Mouse (Mus musculus) CH12.LX (cell line): ENCODE measurements at regions not wholly inside any gene's neighbourhood (a gene's known extent, or its start where the extent isn't known, plus 50 kb on each side); places are given as distances from the start of the nearest gene placed in this dataset.

Experiments used
- CTCF ChIP-seq, 2 experiments: IDR thresholded peaks in 1 of 2; conservative IDR thresholded peaks in 1 of 2; 2 replicates each; pipeline ENCODE4 v1.5.1; 2011 to 2012; ENCODE audit warnings: low read depth in 2 of 2, low read length in 2 of 2, improper control_type of control experiment in 1 of 2, inconsistent platforms in 1 of 2, mild to moderate bottlenecking in 1 of 2, moderate library complexity in 1 of 2
- JUN ChIP-seq: IDR thresholded peaks from 2 replicates; pipeline ENCODE4 v1.6.1; 2011; ENCODE audit warnings: low read depth, mild to moderate bottlenecking, low read length, improper control_type of control experiment, moderate library complexity; ENCODE audit not compliant: insufficient read depth
- MEF2A ChIP-seq: IDR thresholded peaks from 2 replicates; pipeline ENCODE4 v1.6.1; 2014; ENCODE audit warnings: low read depth, mild to moderate bottlenecking, inconsistent platforms, low read length, improper control_type of control experiment, borderline replicate concordance
- POLR2A ChIP-seq: IDR thresholded peaks from 2 replicates; pipeline ENCODE4 v1.6.1; 2011; ENCODE audit warnings: low read depth, mild to moderate bottlenecking, improper control_type of control experiment, low read length
- RCOR1 ChIP-seq: conservative IDR thresholded peaks from 2 replicates; pipeline ENCODE4 v1.6.1; 2012; ENCODE audit warnings: low read depth, mild to moderate bottlenecking, inconsistent platforms, low read length, improper control_type of control experiment
- SIN3A ChIP-seq: IDR thresholded peaks from 2 replicates; pipeline ENCODE4 v1.6.1; 2012; ENCODE audit warnings: low read length, improper control_type of control experiment, inconsistent platforms
- UBTF ChIP-seq: IDR thresholded peaks from 2 replicates; pipeline ENCODE4 v1.6.1; 2012; ENCODE audit warnings: low read depth, mild to moderate bottlenecking, inconsistent platforms, low read length, improper control_type of control experiment, moderate library complexity
- USF2 ChIP-seq: conservative IDR thresholded peaks from 2 replicates; pipeline ENCODE4 v1.6.1; 2011; ENCODE audit warnings: low read depth, low read length, improper control_type of control experiment

DNA sequence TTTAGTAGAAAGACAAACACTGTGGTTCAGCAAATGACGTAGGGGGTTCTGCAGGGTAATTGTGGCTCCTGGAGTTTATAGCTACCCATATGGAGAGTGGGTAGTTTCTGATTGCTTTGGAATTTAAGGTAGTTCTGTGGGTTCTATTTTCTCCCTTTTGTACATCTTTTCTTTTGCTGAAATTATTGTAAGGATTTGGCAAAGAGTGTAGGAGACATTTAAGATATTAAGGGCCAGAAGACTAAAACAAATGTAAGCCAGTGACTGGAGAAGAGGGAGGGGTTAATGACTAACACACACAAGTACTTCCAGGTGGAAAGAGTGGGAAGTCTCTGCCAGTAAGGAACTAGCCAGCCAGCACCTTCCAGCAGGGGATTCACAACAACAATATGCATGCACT is 318.9 kb upstream of the Sox9 start:
- no peak for TF ChIP-seq USF2
- no peak for TF ChIP-seq MEF2A
- no peak for TF ChIP-seq RCOR1
- no peak for TF ChIP-seq UBTF
- TF ChIP-seq JUN, result no peak
- no peak for TF ChIP-seq CTCF (conservative IDR thresholded peaks at IDR 0.05 in 1 of 2, IDR thresholded peaks at IDR 0.05 in 1 of 2; ENCODE audit: low read depth in 2 of 2, low read length in 2 of 2)
- TF ChIP-seq SIN3A, result no peak
- TF ChIP-seq POLR2A, result no peak
